Mouse (Mus musculus) layer of hippocampus, adult 2 months (tissue): ENCODE measurements around the gene Vasp. TPM values are rescaled to one million over a fixed set of nuclear protein-coding genes. Genes with fewer than 3 reads are reported as not detected.
A peak's percentile ranks its signal among the peaks of the same experiment; 100 is the strongest.

Experiments used
- DNase-seq, 2 experiments: peaks; one replicate each; pipeline ENCODE4 v3.0.0; 2022; ENCODE audit warnings: low spot score in 2 of 2
- H3K27ac ChIP-seq: fragments of 200-600 bp; 2 replicates; pipeline ENCODE4 v1.8.1; 2022
- H3K4me3 ChIP-seq: fragments of 200-600 bp; 2 replicates; pipeline ENCODE4 v1.8.1; 2022; ENCODE audit warnings: mild to moderate bottlenecking
- CTCF ChIP-seq: fragments of 200-600 bp; conservative IDR thresholded peaks from 2 replicates; pipeline ENCODE4 v1.8.1; 2022; ENCODE audit warnings: antibody characterized with exemption, mild to moderate bottlenecking, moderate library complexity
- total RNA-seq, 2 experiments: library from RNA; stranded (reverse); gene quantifications; 2 replicates each; pipeline ENCODE4 v1.2.3; 2021

Gene Vasp
- total RNA-seq, 2 experiments from 2014 or later = 15.7 to 17.1 TPM

- DNase-seq = no peak
- no peak overlapping the region for H3K4me3 ChIP-seq
- no peak for TF ChIP-seq CTCF
- H3K27ac ChIP-seq = no peak overlapping the region
These were observed 37.0 kb downstream of the Vasp start for GRCm38 (mm10) chr7:19234652-19235051.

- H3K4me3 ChIP-seq = no peak overlapping the region
- no peak for TF ChIP-seq CTCF
These were observed 39.8 kb downstream of the Vasp start for GRCm38 (mm10) chr7:19231849-19232248.

GRCm38 (mm10) chr7:19230899-19231298 lies 40.7 kb downstream of the Vasp start:
- DNase-seq = no peak
- no peak for TF ChIP-seq CTCF
- Histone ChIP-seq H3K27ac (no peak overlapping the region), H3K4me3 (no peak overlapping the region)

More at GRCm38 (mm10) chr7:19231849-19232248, 39.8 kb downstream of the Vasp start:
- no peak overlapping the region for H3K27ac ChIP-seq
- DNase-seq = no peak

- H3K4me3 ChIP-seq = no peak overlapping the region
- no peak for TF ChIP-seq CTCF
- no peak overlapping the region for H3K27ac ChIP-seq
- DNase-seq = no peak
These were observed 41.5 kb downstream of the Vasp start for GRCm38 (mm10) chr7:19230041-19230580.

GRCm38 (mm10) chr7:19229404-19229803 lies 42.2 kb downstream of the Vasp start:
- Histone ChIP-seq H3K4me3 (peak overlapping the region; percentile 72), H3K27ac (peak overlapping the region; percentile 100)
- TF ChIP-seq CTCF = no peak
- no peak for DNase-seq

- peak overlapping the region; percentile 100 for H3K27ac ChIP-seq
- DNase-seq = no peak
- peak overlapping the region; percentile 72 for H3K4me3 ChIP-seq
- no peak for TF ChIP-seq CTCF
These were observed 42.8 kb downstream of the Vasp start for GRCm38 (mm10) chr7:19228793-19229148.

GRCm38 (mm10) chr7:19227883-19228792 lies 43.5 kb downstream of the Vasp start, which contains the start of gene Opa3:
TSS of gene Opa3 (plus strand) at chr7:19228334.
- peak; percentile 75 for TF ChIP-seq CTCF
- Histone ChIP-seq H3K27ac (peak within 1 kb of the TSS; percentile 100), H3K4me3 (peak within 1 kb of the TSS; percentile 72)
- peak; percentile 99 to 100 for DNase-seq

GRCm38 (mm10) chr7:19226817-19227797 lies 44.5 kb downstream of the Vasp start:
- peak overlapping the region; percentile 68 for H3K4me3 ChIP-seq
- peak overlapping the region; percentile 94 for H3K27ac ChIP-seq
- DNase-seq = peak; percentile 36 to 49
- TF ChIP-seq CTCF = no peak

- H3K27ac ChIP-seq = no peak overlapping the region
- H3K4me3 ChIP-seq = no peak overlapping the region
- DNase-seq = no peak
- TF ChIP-seq CTCF = no peak
These were observed 46.7 kb downstream of the Vasp start for GRCm38 (mm10) chr7:19224933-19225332.

GRCm38 (mm10) chr7:19222875-19223274 lies 48.7 kb downstream of the Vasp start:
- TF ChIP-seq CTCF = no peak
- Histone ChIP-seq H3K4me3 (no peak overlapping the region), H3K27ac (no peak overlapping the region)
- DNase-seq = no peak

GRCm38 (mm10) chr7:19222189-19222588 lies 49.4 kb downstream of the Vasp start:
- Histone ChIP-seq H3K4me3 (no peak overlapping the region), H3K27ac (no peak overlapping the region)
- DNase-seq = no peak
- TF ChIP-seq CTCF = no peak

GRCm38 (mm10) chr7:19220061-19220460 lies 51.6 kb downstream of the Vasp start:
- TF ChIP-seq CTCF = 0 out of 2 replicates have a peak, but pooled peaks have one; percentile 22
- no peak overlapping the region for H3K4me3 ChIP-seq
- no peak for DNase-seq
- H3K27ac ChIP-seq = no peak overlapping the region
